Mouse (Mus musculus) left cerebral cortex, adult 2 months (tissue): Measurements from ENCODE around the gene S1pr4. TPM values are rescaled to one million over a fixed set of nuclear protein-coding genes. Genes with fewer than 3 reads are reported as not detected.

Source experiments
- DNase-seq, 2 experiments: peaks; one replicate each; pipeline ENCODE4 v3.0.0; 2021 to 2022; ENCODE audit warnings: low spot score in 2 of 2, mixed read lengths in 1 of 2; ENCODE audit errors: extremely low spot score in 1 of 2
- H3K27ac ChIP-seq: fragments of 200-600 bp; 2 replicates; pipeline ENCODE4 v1.8.1; 2022
- H3K4me3 ChIP-seq: fragments of 200-600 bp; 2 replicates; pipeline ENCODE4 v1.8.1; 2022
- CTCF ChIP-seq: fragments of 200-600 bp; IDR thresholded peaks from 2 replicates; pipeline ENCODE4 v1.8.1; 2022; ENCODE audit warnings: antibody characterized with exemption, mild to moderate bottlenecking, moderate library complexity
- intact Hi-C: fragments of 180-260 bp; cut with DNase I; formaldehyde crosslinking; loops from one replicate; pipeline ENCODE4 v1.15.1; 2025
- long read RNA-seq, 2 experiments: library from polyadenylated mRNA; stranded (forward); transcript quantifications; one replicate each; pipeline ENCODE4 v2.0.0; 2021; ENCODE audit warnings: borderline mapping rate in 2 of 2
- total RNA-seq, 2 experiments: library from RNA; stranded (reverse); gene quantifications; 2 replicates each; pipeline ENCODE4 v1.2.3; 2021

Gene S1pr4
- under 1 TPM; 0.56 to 0.70 TPM for total RNA-seq
- long read RNA-seq, experiment 1, partial matches to known transcripts = 0 of 1 reads
- long read RNA-seq, experiment 1, other reads (novel, unspliced or antisense) = 0 of 1 reads
- long read RNA-seq, experiment 2 = 0 reads

DNA sequence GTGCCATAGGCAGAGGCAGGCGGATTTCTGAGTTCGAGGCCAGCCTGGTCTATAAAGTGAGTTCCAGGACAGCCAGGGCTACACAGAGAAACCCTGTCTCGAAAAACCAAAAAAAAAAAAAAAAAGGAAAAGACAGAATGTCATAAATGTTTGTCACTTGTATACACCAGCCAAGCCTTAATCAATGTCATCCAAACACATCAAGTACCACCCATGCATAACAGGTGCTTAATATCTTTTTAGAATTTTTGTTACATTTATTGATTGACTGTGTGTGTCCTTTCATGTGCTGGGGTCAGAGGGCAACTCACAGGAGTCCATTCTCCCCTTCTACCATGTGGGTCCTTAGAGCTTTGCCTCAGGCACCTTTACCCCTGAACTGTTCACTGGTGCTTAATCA lies at the start of gene S1pr4:
Gene S1pr4, minus strand, starts transcription at position 101 of the 400 bp plus-strand sequence.
- H3K4me3 ChIP-seq = no peak within 1 kb of the TSS
- no peak for DNase-seq
- intact Hi-C loops = no loop called here

GRCm38 (mm10) chr10:81548944-81549343 lies 49.0 kb upstream of the S1pr4 start:
- Histone ChIP-seq H3K27ac (no peak overlapping the region), H3K4me3 (no peak overlapping the region)
- no peak for DNase-seq
- intact Hi-C loops = no loop called here
- no peak for TF ChIP-seq CTCF

More for the DNA sequence above, at the start of gene S1pr4:
- no peak for TF ChIP-seq CTCF
- H3K27ac ChIP-seq = peak within 1 kb of the TSS; percentile 47; the same call in 1 of the 2 replicates

DNA sequence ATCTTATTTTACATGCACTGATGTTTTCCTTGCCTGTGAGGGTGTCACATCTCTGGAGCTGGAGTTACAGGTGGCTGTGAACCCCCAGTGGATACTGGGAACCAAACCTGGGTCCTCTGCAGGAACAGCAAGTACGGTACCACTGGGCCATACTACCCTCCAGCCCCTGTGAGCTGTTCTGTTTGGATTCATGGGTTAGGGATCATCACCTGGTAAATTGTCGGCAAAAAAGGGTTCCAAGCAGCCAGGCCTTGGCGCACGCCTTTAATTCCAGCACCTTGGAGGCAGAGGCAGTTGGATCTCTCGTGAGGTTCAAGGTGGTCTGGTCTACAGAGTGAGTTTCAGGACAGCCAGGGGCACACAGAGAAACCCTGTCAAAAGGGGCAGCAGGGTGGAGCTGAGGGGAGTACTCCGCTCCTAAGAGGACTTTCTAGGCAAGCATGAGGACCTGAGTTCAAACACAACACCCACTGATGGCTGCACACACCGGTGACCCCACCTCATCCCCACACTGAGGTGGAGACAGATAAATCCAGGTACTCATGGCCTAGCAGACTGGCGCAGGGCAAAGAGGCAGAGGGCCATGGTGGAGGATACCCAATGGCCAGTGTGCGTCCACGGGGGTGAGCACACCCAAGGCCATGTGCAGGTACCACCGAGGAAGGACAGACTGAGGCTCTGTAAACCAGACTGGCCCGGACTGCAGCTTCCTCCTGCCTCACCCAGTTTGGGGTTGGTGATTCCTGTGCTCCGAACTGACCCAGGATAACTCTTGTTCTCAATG lies 47.0 kb upstream of the S1pr4 start:
- intact Hi-C loops = no loop called here
- no peak overlapping the region for H3K4me3 ChIP-seq
- no peak overlapping the region for H3K27ac ChIP-seq
- TF ChIP-seq CTCF = no peak
- no peak for DNase-seq

- Histone ChIP-seq H3K4me3 (no peak overlapping the region), H3K27ac (no peak overlapping the region)
- DNase-seq = no peak
- intact Hi-C loops = no loop called here
- TF ChIP-seq CTCF = no peak
Observed at GRCm38 (mm10) chr10:81546332-81546731, 46.4 kb upstream of the S1pr4 start.

- Histone ChIP-seq H3K27ac (peak within 1 kb of the TSS; percentile 95), H3K4me3 (peak within 1 kb of the TSS; percentile 87)
- intact Hi-C loops = no loop called here
- DNase-seq = peak; percentile 100
- no peak; the same call in 1 of the 2 replicates for TF ChIP-seq CTCF
Observed at GRCm38 (mm10) chr10:81545161-81545747, 45.3 kb upstream of the S1pr4 start, which contains the start of gene Gna11. Gene Gna11, minus strand, starts transcription at chr10:81545190.

DNA sequence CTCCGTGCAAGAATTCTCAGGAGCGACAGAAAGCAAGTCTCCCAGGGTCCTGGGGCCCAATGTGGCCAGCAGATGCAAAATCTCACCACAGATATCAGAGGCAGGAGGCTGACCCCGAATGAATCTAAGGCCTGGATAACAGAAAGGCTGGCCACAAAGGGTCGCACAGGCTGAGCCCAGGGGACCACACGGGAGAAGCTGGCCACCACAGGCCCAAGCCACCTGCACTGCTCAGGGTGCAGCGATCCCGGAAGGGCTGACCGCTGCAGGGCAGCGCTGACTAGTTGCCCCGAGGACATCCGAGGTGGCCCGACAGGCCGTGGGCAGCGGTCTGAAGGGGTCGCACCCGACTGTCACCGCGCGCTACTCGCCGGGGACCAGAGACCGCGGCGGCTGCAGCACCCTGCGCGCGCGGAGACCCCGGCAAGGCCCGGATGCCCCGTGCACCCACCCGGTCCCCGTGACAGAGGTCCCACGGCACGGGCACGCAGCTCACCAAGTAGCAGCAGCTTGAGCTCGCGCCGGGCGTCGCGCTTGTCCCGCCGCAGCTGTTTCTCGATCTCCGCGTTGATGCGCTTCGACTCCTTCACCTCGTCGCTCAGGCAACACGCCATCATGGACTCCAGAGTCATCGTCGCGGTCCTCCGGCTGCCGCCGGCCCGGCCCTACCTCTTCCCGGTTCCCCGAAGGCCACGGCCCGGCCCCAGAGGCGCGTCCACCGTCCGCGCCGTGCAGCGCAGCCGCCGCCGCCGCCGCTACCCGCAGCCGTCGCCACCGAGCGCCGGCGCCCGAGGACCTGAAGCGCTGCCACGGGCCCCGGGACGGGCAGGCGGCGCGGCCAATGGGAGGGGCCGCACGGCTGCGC lies 44.6 kb upstream of the S1pr4 start:
- Histone ChIP-seq H3K27ac (peak overlapping the region; percentile 91), H3K4me3 (peak overlapping the region; percentile 87)
- no peak for DNase-seq
- no peak; the same call in 1 of the 2 replicates for TF ChIP-seq CTCF
- intact Hi-C loops = no loop called here

- TF ChIP-seq CTCF = no peak
Observed at GRCm38 (mm10) chr10:81543633-81544032, 43.7 kb upstream of the S1pr4 start.

GRCm38 (mm10) chr10:81542727-81543460 lies 43.0 kb upstream of the S1pr4 start:
- TF ChIP-seq CTCF = no peak
- no peak for DNase-seq
- intact Hi-C loops = no loop called here
- no peak overlapping the region for H3K27ac ChIP-seq
- H3K4me3 ChIP-seq = peak overlapping the region; percentile 87

More at GRCm38 (mm10) chr10:81543633-81544032, 43.7 kb upstream of the S1pr4 start:
- Histone ChIP-seq H3K27ac (no peak overlapping the region; the same call in 1 of the 2 replicates), H3K4me3 (peak overlapping the region; percentile 87)
- intact Hi-C loops = no loop called here
- no peak for DNase-seq

- no peak for DNase-seq
- intact Hi-C loops = no loop called here
- H3K4me3 ChIP-seq = no peak overlapping the region
- peak overlapping the region; percentile 12; the same call in 1 of the 2 replicates for H3K27ac ChIP-seq
- TF ChIP-seq CTCF = no peak
Observed at GRCm38 (mm10) chr10:81541803-81542202, 41.9 kb upstream of the S1pr4 start.

DNA sequence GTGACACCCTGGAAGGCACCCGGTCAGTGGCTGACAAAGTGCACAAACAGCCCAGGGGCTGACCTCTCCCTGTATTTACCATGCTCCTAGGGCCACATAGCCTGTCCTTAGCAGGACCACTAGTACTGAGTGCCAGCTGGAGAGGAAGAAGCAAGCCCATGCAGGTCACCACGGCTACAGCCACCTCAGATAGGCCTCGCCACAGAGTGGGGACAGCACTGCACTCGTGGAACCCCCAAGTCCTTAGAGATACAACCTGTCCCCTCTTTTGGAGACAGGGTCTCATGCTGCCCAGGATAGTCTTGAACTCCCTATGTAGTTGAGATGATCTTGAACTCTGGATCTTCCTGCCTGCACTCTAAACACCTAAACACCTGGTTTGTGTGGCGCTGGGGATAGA lies 41.4 kb upstream of the S1pr4 start:
- TF ChIP-seq CTCF = no peak
- Histone ChIP-seq H3K27ac (peak overlapping the region; percentile 48; the same call in 1 of the 2 replicates), H3K4me3 (no peak overlapping the region)
- DNase-seq = no peak
- intact Hi-C loops = no loop called here
